Mouse (Mus musculus) erythroblast, embryonic 14.5 days (primary cell): ENCODE results near the gene Spa17.

ENCODE experiments used
- GATA1 ChIP-seq: IDR thresholded peaks from 2 replicates; pipeline ENCODE4 v1.6.1; 2012; ENCODE audit warnings: low read length, inconsistent platforms, mixed read lengths
- TAL1 ChIP-seq: IDR thresholded peaks from 3 replicates; pipeline ENCODE4 v1.6.1; 2012; ENCODE audit warnings: low read length, inconsistent platforms, mixed read lengths

DNA sequence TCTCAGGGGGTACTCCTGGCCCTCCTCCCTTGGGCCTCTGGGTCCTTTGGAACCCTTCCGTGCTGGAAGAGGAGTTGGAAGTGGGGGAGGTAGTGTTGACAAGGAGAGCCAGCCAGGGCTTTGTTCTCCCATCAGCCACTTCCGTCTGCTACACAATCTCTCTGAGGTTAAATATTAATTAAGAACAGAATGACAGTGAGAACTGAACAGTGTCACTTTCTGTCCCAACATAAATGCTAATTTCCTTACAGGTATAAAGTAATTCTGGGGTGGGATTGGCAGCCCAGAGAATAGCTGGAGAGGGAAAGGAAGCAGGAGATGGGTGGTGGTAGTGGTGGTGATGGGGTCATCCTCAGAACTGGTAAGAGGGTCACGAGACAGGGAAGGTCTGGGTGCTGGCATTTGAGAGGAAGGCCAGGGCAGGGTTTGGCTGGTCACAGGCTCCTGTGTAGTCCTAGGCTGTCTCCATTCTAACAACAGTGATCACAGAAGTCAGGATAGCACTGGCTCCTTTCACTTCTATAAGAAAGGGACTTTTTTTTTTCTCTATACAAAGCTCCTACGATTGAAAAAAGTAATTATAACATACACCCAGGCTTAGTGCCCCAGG is 44.8 kb downstream of the Spa17 start:
- no peak for TF ChIP-seq GATA1
- TF ChIP-seq TAL1, result no peak
